Mouse (Mus musculus): Measurements from ENCODE around the gene Dnah11. TPM values are rescaled to one million over a fixed set of nuclear protein-coding genes. Genes with fewer than 3 reads are reported as not detected.

Dnah11 gene
- polyA plus RNA-seq, 1 experiment = not detected

DNA sequence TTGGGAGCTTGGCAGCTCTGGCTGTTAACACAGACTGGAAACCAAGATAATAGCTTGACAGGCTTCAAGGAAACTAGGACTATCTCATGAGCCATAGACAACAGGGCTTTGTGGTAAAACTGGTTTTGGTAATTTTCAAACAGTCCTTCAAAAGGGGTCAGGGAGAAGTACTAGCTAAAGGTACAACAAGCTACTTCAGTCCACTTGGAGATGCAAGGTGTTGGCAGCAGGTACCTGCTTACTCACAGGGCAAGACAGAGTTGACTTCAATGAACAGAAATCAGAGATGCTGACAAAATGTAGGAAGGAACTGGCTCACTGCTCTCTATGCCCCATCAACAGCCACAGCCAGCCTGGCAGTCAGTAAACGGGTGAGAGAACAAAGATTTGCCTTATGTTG is 14.1 kb downstream of the Dnah11 start:
- no peaks in the 10 kb centered on the region for H3K79me2 ChIP-seq (ENCODE audit: control insufficient read depth, insufficient read depth)
- H3K27me3 ChIP-seq (ENCODE audit: control insufficient read depth, insufficient read depth, insufficient read length) = no peaks in the 10 kb centered on the region
- TF ChIP-seq MAX (IDR thresholded peaks at IDR 0.05; ENCODE audit: low read depth) (no peak), SRF (IDR thresholded peaks at IDR 0.05; ENCODE audit: control insufficient read depth, insufficient read length, low read depth) (no peak), MYOD1 (IDR thresholded peaks at IDR 0.05; ENCODE audit: control insufficient read depth in 1 of 3, insufficient read length in 2 of 3, low read depth in 2 of 3) (no peak), TCF12 (IDR thresholded peaks at IDR 0.05; ENCODE audit: insufficient read depth, poor library complexity, severe bottlenecking) (no peak), POLR2A (IDR thresholded peaks at IDR 0.05; ENCODE audit: insufficient read length, low read depth) (no peak), POLR2AphosphoS2 (IDR thresholded peaks at IDR 0.05; ENCODE audit: insufficient read length, low read depth) (no peak)
- H3K4me3 ChIP-seq = no peak overlapping the region
- H3K36me3 ChIP-seq (ENCODE audit: control insufficient read depth, insufficient read depth) = no peaks in the 10 kb centered on the region
- H3K4me2 ChIP-seq (ENCODE audit: low read depth) = no peak overlapping the region
- no peak overlapping the region for H3ac ChIP-seq (ENCODE audit: control insufficient read depth, insufficient read length)

GRCm38 (mm10) chr12:118177756-118178155 is 21.1 kb downstream of the Dnah11 start:
- H3K36me3 ChIP-seq (ENCODE audit: control insufficient read depth, insufficient read depth) = no peaks in the 10 kb centered on the region
- H3K27me3 ChIP-seq (ENCODE audit: control insufficient read depth, insufficient read depth, insufficient read length) = no peaks in the 10 kb centered on the region
- no peak overlapping the region for H3ac ChIP-seq (ENCODE audit: control insufficient read depth, insufficient read length)
- no peak overlapping the region for H3K4me2 ChIP-seq (ENCODE audit: low read depth)
- no peak for TF ChIP-seq MYOD1 (IDR thresholded peaks at IDR 0.05; ENCODE audit: control insufficient read depth in 1 of 3, insufficient read length in 2 of 3, low read depth in 2 of 3)
- no peak for TF ChIP-seq CEBPB (IDR thresholded peaks at IDR 0.05; ENCODE audit: insufficient read depth, poor library complexity, severe bottlenecking)
- TF ChIP-seq POLR2AphosphoS2 (IDR thresholded peaks at IDR 0.05; ENCODE audit: insufficient read length, low read depth) = no peak
- TF ChIP-seq SRF (IDR thresholded peaks at IDR 0.05; ENCODE audit: control insufficient read depth, insufficient read length, low read depth) = no peak
- no peak for TF ChIP-seq MAX (IDR thresholded peaks at IDR 0.05; ENCODE audit: low read depth)
- TF ChIP-seq USF1 (IDR thresholded peaks at IDR 0.05; ENCODE audit: low read depth) = no peak
- no peak for TF ChIP-seq REST (IDR thresholded peaks at IDR 0.05; ENCODE audit: insufficient read depth, insufficient read length)
- no peak for TF ChIP-seq E2F4 (IDR thresholded peaks at IDR 0.05; ENCODE audit: insufficient read depth)
- no peak for TF ChIP-seq MYOG (IDR thresholded peaks at IDR 0.05; ENCODE audit: control insufficient read depth in 1 of 3, insufficient read depth in 1 of 3, insufficient read length in 2 of 3, low read depth in 2 of 3)
- no peak for TF ChIP-seq TCF12 (IDR thresholded peaks at IDR 0.05; ENCODE audit: insufficient read depth, poor library complexity, severe bottlenecking)
- no peak for TF ChIP-seq POLR2A (IDR thresholded peaks at IDR 0.05; ENCODE audit: insufficient read length, low read depth)
- TF ChIP-seq TCF3 (IDR thresholded peaks at IDR 0.05; ENCODE audit: insufficient read length, low read depth) = no peak
- no peaks in the 10 kb centered on the region for H3K79me2 ChIP-seq (ENCODE audit: control insufficient read depth, insufficient read depth)
- no peak overlapping the region for H3K4me3 ChIP-seq

- H3K79me2 ChIP-seq (ENCODE audit: control insufficient read depth, insufficient read depth) = no peaks in the 10 kb centered on the region
- H3ac ChIP-seq (ENCODE audit: control insufficient read depth, insufficient read length) = no peak overlapping the region
- no peaks in the 10 kb centered on the region for H3K27me3 ChIP-seq (ENCODE audit: control insufficient read depth, insufficient read depth, insufficient read length)
- no peak for TF ChIP-seq TCF3 (IDR thresholded peaks at IDR 0.05; ENCODE audit: insufficient read length, low read depth)
- H3K4me3 ChIP-seq = no peak overlapping the region
- H3K36me3 ChIP-seq (ENCODE audit: control insufficient read depth, insufficient read depth) = no peaks in the 10 kb centered on the region
- H3K4me2 ChIP-seq (ENCODE audit: low read depth) = no peak overlapping the region
These were observed 34.1 kb downstream of the Dnah11 start for GRCm38 (mm10) chr12:118164785-118165184.

GRCm38 (mm10) chr12:118156986-118157385 is 41.9 kb downstream of the Dnah11 start:
- Histone ChIP-seq H3K36me3 (ENCODE audit: control insufficient read depth, insufficient read depth) (no peaks in the 10 kb centered on the region), H3K4me2 (ENCODE audit: low read depth) (no peak overlapping the region), H3K27me3 (ENCODE audit: control insufficient read depth, insufficient read depth, insufficient read length) (no peaks in the 10 kb centered on the region), H3K79me2 (ENCODE audit: control insufficient read depth, insufficient read depth) (no peaks in the 10 kb centered on the region), H3K4me3 (no peak overlapping the region), H3ac (ENCODE audit: control insufficient read depth, insufficient read length) (no peak overlapping the region)
- no peak for TF ChIP-seq USF1 (IDR thresholded peaks at IDR 0.05; ENCODE audit: low read depth)
- TF ChIP-seq MYOD1 (IDR thresholded peaks at IDR 0.05; ENCODE audit: control insufficient read depth in 1 of 3, insufficient read length in 2 of 3, low read depth in 2 of 3) = no peak
- TF ChIP-seq SRF (IDR thresholded peaks at IDR 0.05; ENCODE audit: control insufficient read depth, insufficient read length, low read depth) = no peak
- TF ChIP-seq REST (IDR thresholded peaks at IDR 0.05; ENCODE audit: insufficient read depth, insufficient read length) = no peak
- TF ChIP-seq TCF3 (IDR thresholded peaks at IDR 0.05; ENCODE audit: insufficient read length, low read depth) = no peak
- TF ChIP-seq E2F4 (IDR thresholded peaks at IDR 0.05; ENCODE audit: insufficient read depth) = no peak
- TF ChIP-seq POLR2A (IDR thresholded peaks at IDR 0.05; ENCODE audit: insufficient read length, low read depth) = no peak
- no peak for TF ChIP-seq MAX (IDR thresholded peaks at IDR 0.05; ENCODE audit: low read depth)

- H3ac ChIP-seq (ENCODE audit: control insufficient read depth, insufficient read length) = no peak overlapping the region
- no peak for TF ChIP-seq MYOG (IDR thresholded peaks at IDR 0.05; ENCODE audit: control insufficient read depth in 1 of 3, insufficient read depth in 1 of 3, insufficient read length in 2 of 3, low read depth in 2 of 3)
- no peak for TF ChIP-seq E2F4 (IDR thresholded peaks at IDR 0.05; ENCODE audit: insufficient read depth)
- TF ChIP-seq SRF (IDR thresholded peaks at IDR 0.05; ENCODE audit: control insufficient read depth, insufficient read length, low read depth) = no peak
- TF ChIP-seq MAX (IDR thresholded peaks at IDR 0.05; ENCODE audit: low read depth) = no peak
- H3K4me3 ChIP-seq = no peak overlapping the region
- H3K36me3 ChIP-seq (ENCODE audit: control insufficient read depth, insufficient read depth) = no peaks in the 10 kb centered on the region
- H3K79me2 ChIP-seq (ENCODE audit: control insufficient read depth, insufficient read depth) = no peaks in the 10 kb centered on the region
- H3K27me3 ChIP-seq (ENCODE audit: control insufficient read depth, insufficient read depth, insufficient read length) = no peaks in the 10 kb centered on the region
- no peak overlapping the region for H3K4me2 ChIP-seq (ENCODE audit: low read depth)
These were observed 51.3 kb downstream of the Dnah11 start for GRCm38 (mm10) chr12:118147521-118148033.

Data from myocyte (in vitro differentiated cells).